Mouse (Mus musculus) stomach, postnatal 0 days (tissue): ENCODE measurements around the gene Erv3. TPM values are rescaled to one million over a fixed set of nuclear protein-coding genes. Genes with fewer than 3 reads are reported as not detected.

Experiments used
- ATAC-seq: fragments of 200-750 bp; cut with Nextera tagmentation; 2 replicates; pipeline ENCODE4 v1.8.0; 2017; ENCODE audit not compliant: low FRiP score, low TSS enrichment
- DNase-seq: peaks from one replicate; pipeline ENCODE4 v3.0.0-alpha.2; 2016; ENCODE audit warnings: low spot score
- H3K27ac ChIP-seq: fragments of 300-500 bp; sonication (generic); replicated peaks from 2 replicates; pipeline ENCODE4 v1.5.1; 2014; ENCODE audit warnings: mild to moderate bottlenecking, control low read depth
- H3K27me3 ChIP-seq: fragments of 300-500 bp; sonication (generic); 2 replicates; pipeline ENCODE4 v1.6.1; 2014; ENCODE audit warnings: low read length; ENCODE audit not compliant: control insufficient read depth, insufficient read depth
- H3K36me3 ChIP-seq: fragments of 300-500 bp; sonication (generic); 2 replicates; pipeline ENCODE4 v1.6.1; 2014; ENCODE audit warnings: low read length, mixed read lengths; ENCODE audit not compliant: control insufficient read depth, insufficient read depth
- H3K4me1 ChIP-seq: fragments of 300-500 bp; sonication (generic); replicated peaks from 2 replicates; pipeline ENCODE4 v1.6.1; 2014; ENCODE audit warnings: antibody characterized with exemption; ENCODE audit not compliant: control insufficient read depth, insufficient read depth
- H3K4me2 ChIP-seq: fragments of 300-500 bp; sonication (generic); replicated peaks from 2 replicates; pipeline ENCODE4 v1.6.1; 2014; ENCODE audit warnings: low read depth, mild to moderate bottlenecking, control low read depth, moderate library complexity
- H3K4me3 ChIP-seq: fragments of 300-500 bp; sonication (generic); 2 replicates; pipeline ENCODE4 v1.5.1; 2014; ENCODE audit warnings: low read depth, low read length, control low read depth
- H3K9ac ChIP-seq: fragments of 300-500 bp; sonication (generic); 2 replicates; pipeline ENCODE4 v1.6.1; 2014; ENCODE audit warnings: mild to moderate bottlenecking, low read length, control low read depth, mixed read lengths
- H3K9me3 ChIP-seq: fragments of 300-500 bp; sonication (generic); 2 replicates; pipeline ENCODE4 v1.6.1; 2016; ENCODE audit warnings: low read length; ENCODE audit not compliant: control insufficient read depth
- CTCF ChIP-seq: IDR thresholded peaks from 2 replicates; pipeline ENCODE4 v1.5.1; 2016; ENCODE audit warnings: antibody characterized with exemption, low read depth, mild to moderate bottlenecking, moderate library complexity
- EP300 ChIP-seq: optimal IDR thresholded peaks from 2 replicates; pipeline ENCODE3; 2016; ENCODE audit warnings: antibody characterized with exemption
- WGBS: fragments of 180-500 bp; shearing (Covaris S2); extraction: QIAGEN DNeasy Blood & Tissue Kit; methylation state at CpG from one replicate; pipeline ENCODE4 v1.1.7; 2014; 5-methylcytosine and 5-hydroxymethylcytosine counted together
- polyA plus RNA-seq: library from polyadenylated mRNA; unstranded; fragments of >200 nt; fragmentation: Nextera tagmentation; extraction: Ambion mirVana; gene quantifications from 2 replicates; pipeline ENCODE4 v1.2.1, GENCODE M21; 2015

Erv3 gene
- polyA plus RNA-seq, 1 experiment from 2014 or later, result not detected

GRCm38 (mm10) chr2:131905776-131906175 is 46.2 kb upstream of the Erv3 start:
- H3K36me3 ChIP-seq, result no peaks in the 10 kb centered on the region
- ATAC-seq (no peak), DNase-seq (no peak)
- H3K4me2 ChIP-seq, result no peak overlapping the region
- H3K4me3 ChIP-seq, result no peak overlapping the region
- H3K9ac ChIP-seq, result no peak overlapping the region
- no peak overlapping the region for H3K27ac ChIP-seq
- TF ChIP-seq CTCF, result no peak
- TF ChIP-seq EP300, result no peak
- 70% methylated on average over 6 of the region's 6 CpGs for WGBS
- H3K4me1 ChIP-seq, result no peaks in the 10 kb centered on the region; the same call in 1 of the 2 replicates
- H3K27me3 ChIP-seq, result no peaks in the 10 kb centered on the region
- no peaks in the 10 kb centered on the region for H3K9me3 ChIP-seq

- H3K4me1 ChIP-seq, result no peaks in the 10 kb centered on the region
- 45% methylated on average over 5 of the region's 5 CpGs for WGBS
These were observed 45.5 kb upstream of the Erv3 start for GRCm38 (mm10) chr2:131905025-131905424.

GRCm38 (mm10) chr2:131902867-131903266 is 43.3 kb upstream of the Erv3 start:
- 21% methylated on average over 8 of the region's 8 CpGs for WGBS
- ATAC-seq (peak; percentile 94), DNase-seq (peak; percentile 57)
- Histone ChIP-seq H3K4me3 (no peak overlapping the region), H3K9ac (no peak overlapping the region), H3K4me2 (no peak overlapping the region), H3K27ac (peak overlapping the region; percentile 83), H3K9me3 (no peaks in the 10 kb centered on the region), H3K27me3 (no peaks in the 10 kb centered on the region), H3K4me1 (no peaks in the 10 kb centered on the region), H3K36me3 (no peaks in the 10 kb centered on the region)
- TF ChIP-seq EP300 (peak; percentile 43), CTCF (no peak)

More at GRCm38 (mm10) chr2:131905025-131905424, 45.5 kb upstream of the Erv3 start:
- no peak for ATAC-seq
- no peak overlapping the region for H3K27ac ChIP-seq
- no peaks in the 10 kb centered on the region for H3K36me3 ChIP-seq
- DNase-seq, result no peak
- H3K4me2 ChIP-seq, result no peak overlapping the region
- H3K4me3 ChIP-seq, result no peak overlapping the region
- no peak for TF ChIP-seq CTCF
- TF ChIP-seq EP300, result no peak
- no peak overlapping the region for H3K9ac ChIP-seq
- no peaks in the 10 kb centered on the region for H3K9me3 ChIP-seq
- H3K27me3 ChIP-seq, result no peaks in the 10 kb centered on the region

- no peak for TF ChIP-seq CTCF
- TF ChIP-seq EP300, result no peak
- Histone ChIP-seq H3K9ac (no peak overlapping the region), H3K27ac (peak overlapping the region; percentile 53; the same call in 1 of the 2 replicates), H3K9me3 (no peaks in the 10 kb centered on the region), H3K27me3 (no peaks in the 10 kb centered on the region), H3K4me2 (no peak overlapping the region), H3K4me3 (no peak overlapping the region), H3K4me1 (no peaks in the 10 kb centered on the region), H3K36me3 (no peaks in the 10 kb centered on the region)
- ATAC-seq (peak; percentile 50; the same call in 1 of the 2 replicates), DNase-seq (no peak)
- 30% methylated on average over 3 of the region's 3 CpGs for WGBS
These were observed 42.9 kb upstream of the Erv3 start for GRCm38 (mm10) chr2:131902423-131902822.

GRCm38 (mm10) chr2:131897336-131898109 is 38.0 kb upstream of the Erv3 start:
- Histone ChIP-seq H3K9me3 (no peaks in the 10 kb centered on the region), H3K27me3 (no peaks in the 10 kb centered on the region), H3K4me1 (no peaks in the 10 kb centered on the region), H3K4me2 (no peak overlapping the region), H3K27ac (no peak overlapping the region), H3K36me3 (no peaks in the 10 kb centered on the region), H3K9ac (no peak overlapping the region), H3K4me3 (no peak overlapping the region)
- no peak for DNase-seq
- no peak for ATAC-seq
- TF ChIP-seq CTCF (no peak), EP300 (no peak)
- WGBS, result 87% methylated on average over 12 of the region's 12 CpGs

GRCm38 (mm10) chr2:131896011-131896410 is 36.5 kb upstream of the Erv3 start:
- Histone ChIP-seq H3K9me3 (no peaks in the 10 kb centered on the region), H3K4me3 (no peak overlapping the region), H3K4me2 (no peak overlapping the region), H3K27ac (no peak overlapping the region), H3K27me3 (no peaks in the 10 kb centered on the region), H3K4me1 (no peaks in the 10 kb centered on the region), H3K9ac (no peak overlapping the region), H3K36me3 (no peaks in the 10 kb centered on the region)
- TF ChIP-seq EP300, result no peak
- no peak for TF ChIP-seq CTCF
- ATAC-seq, result no peak
- DNase-seq, result no peak
- WGBS, result 74% methylated on average over 4 of the region's 4 CpGs
